Mouse (Mus musculus) cerebellum, adult 9-11 months (tissue): ENCODE results near the gene Ctdspl2.
"Not testable (repeated sequence)": the region's sequence is repeated elsewhere in the genome, so short reads cannot be mapped to it uniquely, and the experiment has no call there.

Experiments used
- DNase-seq: peaks from one replicate; pipeline ENCODE4 v3.0.0; 2022

Ctdspl2 gene

DNA sequence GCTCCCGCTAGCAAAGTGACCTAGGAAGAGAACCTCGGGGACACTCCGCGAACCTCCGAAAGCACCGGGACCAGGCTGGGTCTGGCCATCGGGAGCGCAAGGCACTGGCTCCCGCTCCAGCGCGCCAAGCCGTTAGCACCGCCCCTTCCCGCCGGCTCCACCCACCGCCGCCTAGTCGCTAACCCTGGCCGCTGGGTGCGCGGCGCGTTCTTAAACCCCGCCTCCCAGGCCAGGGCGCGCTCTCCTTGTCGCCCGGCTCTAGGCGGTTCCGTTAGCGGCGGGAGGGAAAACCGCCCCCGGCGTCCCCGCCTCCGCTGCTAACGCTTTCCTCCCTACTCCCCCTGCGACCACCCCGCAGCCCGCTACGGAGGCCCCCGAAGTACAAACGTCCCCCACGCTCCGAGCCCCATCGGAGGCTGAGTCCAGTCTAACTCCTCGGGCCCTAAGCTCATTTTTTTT lies at the start of gene Ctdspl2, which contains the start of gene Mageb3:
Gene Ctdspl2, plus strand, starts transcription at position 237 of the 459 bp plus-strand sequence.
Gene Mageb3, minus strand, starts transcription at position 328 of the 459 bp plus-strand sequence.
- DNase-seq, result peak; percentile 98

DNA sequence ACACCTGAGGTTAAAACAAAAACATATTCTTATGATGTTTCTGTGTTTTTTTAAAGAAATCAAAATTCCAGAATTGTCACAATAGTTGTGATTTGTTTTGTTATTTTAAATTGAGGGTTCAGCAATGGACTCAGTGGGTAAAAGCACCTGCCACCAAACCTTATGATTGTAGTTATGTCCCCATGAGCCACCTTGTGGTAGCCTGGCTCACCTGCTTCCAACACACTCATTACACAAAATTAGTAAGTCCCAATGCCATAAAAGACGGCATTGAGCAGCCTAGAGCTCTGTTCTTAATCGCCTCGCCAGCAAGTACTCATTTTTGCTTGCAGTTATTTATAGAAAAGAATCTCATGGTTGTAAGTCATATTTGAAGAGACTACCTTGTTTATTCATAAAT lies 45.8 kb upstream of the Ctdspl2 start:
- no peak for DNase-seq

DNA sequence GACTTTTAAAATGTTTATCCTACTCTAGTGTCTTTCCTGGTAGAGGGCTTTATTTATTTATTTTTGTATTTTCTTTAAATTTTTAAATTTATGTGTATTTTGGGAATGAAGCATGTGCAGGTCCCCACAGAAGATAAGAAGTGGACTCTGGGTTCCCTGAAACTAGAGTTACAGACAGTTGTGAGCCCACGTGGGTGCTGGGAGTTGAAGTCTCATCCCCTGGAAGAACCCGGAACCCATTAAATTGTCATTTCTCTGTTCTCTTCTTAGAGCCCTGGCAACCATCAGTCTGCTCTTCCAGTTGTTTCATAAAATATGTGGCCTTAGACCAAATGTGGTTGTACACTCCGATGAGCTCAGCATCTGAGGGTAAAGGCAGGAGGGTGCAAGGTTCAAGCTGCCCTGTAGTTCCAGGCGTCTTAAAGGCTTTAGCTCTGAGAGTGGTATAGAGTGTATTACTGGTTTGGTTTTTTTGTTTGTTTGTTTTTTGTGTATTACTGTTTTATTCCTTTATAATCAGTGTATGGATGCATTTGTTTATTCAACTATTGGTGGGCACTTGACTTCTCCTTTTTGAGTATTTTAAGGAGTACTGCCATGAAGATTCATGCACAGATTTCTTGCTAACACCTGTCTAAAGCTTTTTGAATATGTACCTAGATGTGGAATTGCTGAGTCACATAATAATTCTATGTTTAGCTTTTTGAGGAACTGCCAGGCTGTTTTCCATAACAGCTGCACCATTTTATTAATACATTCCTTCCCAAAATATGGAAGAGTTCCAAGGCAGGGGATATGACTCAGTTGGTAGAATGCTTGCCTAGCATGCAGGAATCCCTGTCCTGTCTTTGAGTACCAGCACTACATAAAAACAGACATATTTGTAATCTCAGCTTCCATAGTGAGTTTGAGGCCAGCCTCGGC lies 39.5 kb upstream of the Ctdspl2 start:
- DNase-seq, result no peak

DNA sequence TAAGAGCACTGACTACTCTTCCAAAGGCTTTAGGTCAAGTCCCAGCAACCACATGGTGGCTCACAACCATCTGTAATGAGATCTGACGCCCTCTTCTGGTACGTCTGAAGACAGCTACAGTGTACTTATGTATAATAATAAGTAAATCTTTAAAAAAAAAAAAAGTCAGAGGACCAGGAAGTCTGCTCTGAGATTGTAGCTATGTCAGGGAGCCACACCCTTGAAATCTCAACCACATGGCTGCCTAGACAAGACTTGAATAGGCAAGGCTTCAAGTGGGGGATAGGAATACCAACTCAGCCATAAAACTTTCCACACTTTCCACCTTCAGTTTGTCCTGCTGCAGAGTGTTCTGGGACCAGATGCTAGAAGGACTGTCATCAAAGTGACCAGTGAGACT lies 18.2 kb upstream of the Ctdspl2 start:
- not testable (repeated sequence) for DNase-seq

GRCm38 (mm10) chr2:121943364-121943763 lies 12.4 kb upstream of the Ctdspl2 start:
- no peak for DNase-seq

GRCm38 (mm10) chr2:121954971-121955656 lies 687 bp upstream of the Ctdspl2 start:
- DNase-seq, result peak; percentile 30

GRCm38 (mm10) chr2:121956224-121957018 lies 620 bp downstream of the Ctdspl2 start:
- peak; percentile 96 for DNase-seq

GRCm38 (mm10) chr2:121957216-121957792 lies 1.5 kb downstream of the Ctdspl2 start:
- DNase-seq, result no peak

DNA sequence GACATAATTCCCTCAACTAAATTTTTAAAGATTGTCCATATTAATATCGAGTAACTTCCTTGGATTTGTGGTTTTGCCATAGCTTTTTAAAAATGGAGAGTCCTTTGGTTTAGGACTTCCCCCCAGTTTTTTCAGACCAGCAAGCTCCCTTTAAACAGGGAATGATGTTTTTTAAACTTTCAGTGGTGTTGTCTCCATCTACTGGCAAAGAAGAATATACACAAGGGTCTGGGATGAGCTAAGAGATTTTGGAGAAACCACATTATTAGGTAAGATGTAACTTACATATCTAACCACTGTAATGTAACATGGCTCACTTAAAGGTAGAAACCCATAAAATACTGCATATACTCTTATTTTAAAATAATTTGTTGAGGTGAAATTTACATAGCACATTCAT lies 39.9 kb downstream of the Ctdspl2 start:
- DNase-seq, result no peak

DNA sequence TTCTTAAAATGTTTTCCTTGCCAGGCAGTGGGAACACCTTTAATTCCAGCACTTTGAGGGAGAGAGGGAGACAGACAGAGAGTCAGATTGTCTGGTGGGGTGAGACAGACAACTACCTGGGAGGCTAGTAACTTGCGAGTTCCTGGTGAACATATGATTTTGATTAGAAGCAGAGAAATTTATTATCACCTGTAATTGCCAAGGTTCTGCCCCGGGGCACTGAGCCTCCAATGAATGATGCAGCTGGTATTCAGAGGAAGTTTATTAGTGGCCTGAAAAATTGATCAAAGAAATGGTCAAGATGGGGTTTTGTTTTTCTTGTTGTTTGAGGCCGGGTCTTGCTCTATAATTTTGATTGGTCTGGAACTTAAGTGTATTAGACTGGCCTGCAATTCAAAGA lies 53.0 kb downstream of the Ctdspl2 start:
- DNase-seq, result no peak

DNA sequence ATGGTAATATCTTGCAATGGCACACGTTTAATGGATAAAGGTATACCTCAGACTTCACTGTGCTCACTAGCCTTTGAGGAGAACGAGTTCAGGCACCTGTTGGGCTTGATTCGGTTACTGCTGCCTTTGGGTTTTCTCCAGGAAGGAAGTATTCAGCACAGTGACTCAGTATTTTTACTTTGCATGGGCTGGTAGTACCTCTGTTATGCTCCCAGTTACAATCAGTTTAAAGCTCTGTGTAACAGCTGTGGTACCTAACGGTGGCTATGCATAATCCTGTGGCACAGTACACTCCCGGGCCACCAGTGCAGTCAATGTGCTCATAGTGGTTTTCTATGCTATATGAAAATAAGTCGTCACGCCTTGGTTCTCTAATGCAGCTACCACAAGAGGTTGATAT lies 55.6 kb downstream of the Ctdspl2 start:
- no peak for DNase-seq

GRCm38 (mm10) chr2:122018705-122019104 lies 62.9 kb downstream of the Ctdspl2 start:
- DNase-seq, result no peak

DNA sequence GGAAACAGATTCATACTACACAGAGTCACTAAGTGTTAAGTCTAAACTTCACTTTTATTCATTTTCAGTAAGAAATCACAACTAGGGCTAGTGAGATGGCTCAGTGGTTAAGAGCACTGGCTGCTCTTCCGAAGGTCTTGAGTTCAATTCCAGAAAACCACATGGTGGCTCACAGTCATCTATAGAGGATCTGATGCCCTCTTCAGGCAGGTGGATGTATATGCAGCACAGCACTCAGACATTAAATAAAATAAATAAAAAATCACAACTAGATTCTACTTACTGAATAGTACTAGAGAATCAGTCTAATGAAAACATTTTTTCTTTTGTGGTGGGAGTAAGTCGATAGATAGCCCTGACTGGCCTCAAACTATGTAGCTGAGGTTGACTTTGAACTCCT lies 66.5 kb downstream of the Ctdspl2 start:
- DNase-seq, result no peak

DNA sequence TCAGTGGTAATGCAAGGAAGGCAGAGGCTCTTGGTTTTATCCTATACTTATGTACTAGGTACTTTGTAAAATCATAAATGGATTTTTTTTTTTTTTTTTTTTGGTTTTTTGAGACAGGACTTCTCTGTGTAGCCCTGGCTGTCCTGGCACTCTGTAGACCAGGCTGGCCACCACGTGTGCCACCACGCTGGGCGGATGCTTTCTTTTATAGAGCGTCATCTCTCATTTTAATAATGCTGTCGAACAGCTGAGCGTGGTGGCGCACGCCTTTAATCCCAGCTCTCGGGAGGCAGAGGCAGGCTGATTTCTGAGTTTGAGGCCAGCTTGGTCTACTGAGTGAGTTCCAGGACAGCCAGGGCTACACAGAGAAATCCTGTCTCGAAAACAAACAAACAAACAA lies 71.3 kb downstream of the Ctdspl2 start:
- peak; percentile 26 for DNase-seq

DNA sequence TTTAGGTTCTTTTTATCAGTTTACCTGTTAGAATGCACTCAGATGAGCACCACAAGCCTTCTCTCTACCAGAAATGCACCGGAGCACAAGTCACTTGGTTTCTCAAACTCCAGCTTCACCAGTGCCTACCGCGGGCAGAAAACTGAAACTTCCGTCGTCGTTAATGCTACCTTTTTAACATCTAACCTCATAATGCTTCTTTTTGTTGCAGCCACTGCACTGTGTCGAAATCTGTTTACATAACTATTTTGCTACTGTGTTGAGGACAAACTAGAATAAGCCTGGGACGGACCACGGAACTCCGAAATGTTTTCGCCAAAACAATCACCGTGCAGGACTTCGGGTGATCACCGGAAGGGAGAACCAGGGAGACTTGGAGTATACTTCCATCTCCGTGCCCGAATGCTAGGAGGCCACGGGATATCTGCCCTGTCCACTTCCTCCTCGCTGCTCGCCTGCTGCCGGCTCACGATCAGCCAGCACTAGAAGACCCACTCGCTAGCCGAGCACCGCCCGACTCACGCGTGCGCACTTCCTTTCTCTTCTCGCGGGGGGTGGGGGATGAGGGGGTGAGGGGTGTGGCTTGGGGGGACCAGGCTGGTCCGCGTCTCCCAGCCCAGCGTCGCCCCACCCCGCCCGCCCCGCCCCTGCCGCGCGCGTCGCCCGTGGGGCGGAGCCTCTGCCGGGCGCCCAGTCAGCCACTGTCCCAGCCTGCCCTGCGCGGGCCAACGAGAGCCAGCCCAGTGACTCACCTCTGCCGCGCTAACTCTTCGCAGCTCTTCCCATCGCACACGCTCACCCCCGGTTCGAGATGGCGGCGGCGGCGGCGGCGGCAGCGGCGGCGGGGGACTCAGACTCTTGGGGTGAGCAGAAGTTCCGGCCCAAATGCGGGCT lies 72.3 kb downstream of the Ctdspl2 start, which contains the start of gene Eif3j1:
Gene Eif3j1, plus strand, starts transcription at position 685 of the 894 bp plus-strand sequence.
- DNase-seq, result peak; percentile 92

GRCm38 (mm10) chr2:122028756-122029700 lies 73.2 kb downstream of the Ctdspl2 start:
- no peak for DNase-seq

GRCm38 (mm10) chr2:122031970-122032369 lies 76.2 kb downstream of the Ctdspl2 start:
- no peak for DNase-seq

- DNase-seq, result no peak
These were observed 80.3 kb downstream of the Ctdspl2 start for GRCm38 (mm10) chr2:122036064-122036463.

DNA sequence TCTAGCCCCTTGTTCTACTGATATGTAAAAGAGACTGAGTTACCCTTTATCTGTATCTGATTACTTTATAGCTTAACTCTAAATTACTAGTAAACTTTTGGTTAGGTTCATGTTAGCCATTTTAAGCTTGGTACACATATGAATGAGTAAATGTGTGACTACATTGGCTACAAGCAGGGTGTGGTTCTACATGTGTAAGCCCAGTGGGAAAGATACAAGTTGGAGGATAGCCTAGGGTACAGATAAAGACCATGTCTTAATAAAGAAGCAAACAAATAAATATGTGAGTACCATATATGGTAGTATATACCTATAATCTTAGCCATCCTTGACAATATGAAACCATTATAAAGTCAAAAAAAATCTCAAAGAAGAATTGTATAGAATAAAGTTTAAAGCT lies 88.1 kb downstream of the Ctdspl2 start:
- no peak for DNase-seq
